Comparison of ENCODE assay signal across 11 mouse cellular contexts in the genomic region with DNA sequence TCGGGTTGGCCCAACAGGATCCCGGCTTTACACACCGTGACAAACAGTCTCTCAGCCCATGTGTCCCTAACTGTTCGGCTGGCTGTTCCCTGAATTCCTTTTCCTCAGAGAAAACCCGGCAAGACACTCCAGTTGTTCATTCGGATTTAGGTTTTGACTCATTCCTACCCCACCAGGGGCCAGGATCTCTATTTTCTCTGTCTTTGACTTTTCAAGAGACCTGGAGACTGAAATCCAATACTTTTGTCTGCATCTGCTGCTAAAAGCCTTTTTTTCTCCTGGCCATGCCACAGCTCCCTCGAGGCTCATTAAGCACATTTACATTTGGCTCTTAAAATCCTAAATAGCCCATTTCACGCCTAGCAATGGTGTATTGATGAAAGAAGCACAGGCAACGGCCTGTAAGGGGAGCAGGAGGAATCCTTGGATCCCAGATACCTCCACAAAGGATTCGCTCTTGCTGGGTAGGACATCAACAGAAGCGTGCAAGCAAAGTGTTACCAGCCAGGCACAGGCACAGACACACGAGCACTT.
DNase-seq lines count a peak whose midpoint lies in the region; ATAC-seq and TF ChIP-seq lines count a peak whose summit lies in the region.
"Had no signal": no experiment of that assay in that cellular context is flagged by ENCODE, and none has a peak within 500 bp of the region (broad histone marks: within the 10 kb centered on the region; RNA-seq: fewer than 3 reads in every experiment).

No protein-coding gene starts in this region.

- H3K4me3 ChIP-seq in kidney, embryonic 14.5 days (ENCODE audit: low read length) = no peak overlapping the region
- H3K4me3 ChIP-seq in forebrain, postnatal 0 days (ENCODE audit: low read depth, low read length) = no peak overlapping the region
- no peak overlapping the region for H3K4me3 ChIP-seq in midbrain, embryonic 10.5 days

- no peak overlapping the region for H3K27ac ChIP-seq in kidney, embryonic 14.5 days (ENCODE audit: low read depth, low read length)
- no peak overlapping the region for H3K27ac ChIP-seq in forebrain, postnatal 0 days (ENCODE audit: low read depth, low read length)
- H3K27ac ChIP-seq in midbrain, embryonic 10.5 days (replicated peaks) = peak overlapping the region; percentile 76

- 23% methylated on average over 12 of the region's 12 CpGs for WGBS in kidney, embryonic 14.5 days
- WGBS in forebrain, postnatal 0 days = 9% methylated on average over 12 of the region's 12 CpGs
- WGBS in midbrain, embryonic 10.5 days = 18% methylated on average over 12 of the region's 12 CpGs

- 0 out of 2 replicates have a peak, but pooled peaks cover 4% of the 10 kb centered on the region for H3K4me1 ChIP-seq in kidney, embryonic 14.5 days (ENCODE audit: control insufficient read depth, insufficient read depth, low read length)
- H3K4me1 ChIP-seq in forebrain, postnatal 0 days (ENCODE audit: insufficient read depth) = no peaks in the 10 kb centered on the region
- peaks cover 21% of the 10 kb centered on the region for H3K4me1 ChIP-seq in midbrain, embryonic 10.5 days

- H3K9me3 ChIP-seq in kidney, embryonic 14.5 days (ENCODE audit: control insufficient read depth, low read length) = no peaks in the 10 kb centered on the region
- no peaks in the 10 kb centered on the region for H3K9me3 ChIP-seq in forebrain, postnatal 0 days (ENCODE audit: low read length)
- no peaks in the 10 kb centered on the region for H3K9me3 ChIP-seq in midbrain, embryonic 10.5 days (replicated peaks)

- no peaks in the 10 kb centered on the region for H3K36me3 ChIP-seq in kidney, embryonic 14.5 days (ENCODE audit: control insufficient read depth, insufficient read depth, low read length)
- no peaks in the 10 kb centered on the region for H3K36me3 ChIP-seq in forebrain, postnatal 0 days (ENCODE audit: insufficient read depth)
- H3K36me3 ChIP-seq in midbrain, embryonic 10.5 days = no peaks in the 10 kb centered on the region

- no peak for ATAC-seq in kidney, embryonic 14.5 days (ENCODE audit: low FRiP score, low TSS enrichment)
- no peak for ATAC-seq in forebrain, postnatal 0 days
- ATAC-seq: intestine, embryonic 16.5 days had no signal

- DNase-seq in kidney, postnatal 4 days = peak; percentile 16 to 29
- DNase-seq in forebrain, postnatal 0 days = peak; percentile 10
- DNase-seq in midbrain, embryonic 10.5 days (ENCODE audit: low spot score) = peak; percentile 50
- no peak for DNase-seq in c-Kit-positive CD71-positive TER-119-positive erythroid progenitor cells, embryonic 14.5 days (ENCODE audit: low spot score)
- no peak for DNase-seq in natural killer cell, adult 2 months (ENCODE audit: low spot score in 2 of 2)
- DNase-seq in urinary bladder, postnatal 25 days (ENCODE audit: low spot score) = no peak
- no peak for DNase-seq in right cerebral cortex, adult 2 months (ENCODE audit: low spot score in 2 of 2)
- DNase-seq: cerebellum, adult 2 months; gastrocnemius, postnatal 36 days had no signal

- H3K9ac ChIP-seq in kidney, embryonic 14.5 days (ENCODE audit: low read depth, low read length) = no peak overlapping the region
- H3K9ac ChIP-seq in forebrain, postnatal 0 days = no peak overlapping the region

- no peaks in the 10 kb centered on the region for H3K27me3 ChIP-seq in kidney, embryonic 14.5 days (ENCODE audit: control insufficient read depth, insufficient read depth, low read length)
- no peaks in the 10 kb centered on the region for H3K27me3 ChIP-seq in forebrain, postnatal 0 days (ENCODE audit: insufficient read depth, low read length)
- no peaks in the 10 kb centered on the region for H3K27me3 ChIP-seq in midbrain, embryonic 10.5 days (ENCODE audit: low read depth, poor library complexity, severe bottlenecking)

- no peak overlapping the region for H3K4me2 ChIP-seq in kidney, embryonic 14.5 days (replicated peaks; ENCODE audit: low read depth, low read length)
- H3K4me2 ChIP-seq in forebrain, postnatal 0 days (ENCODE audit: low read depth) = no peak overlapping the region

- TF ChIP-seq CTCF in forebrain, postnatal 0 days (IDR thresholded peaks at IDR 0.05; ENCODE audit: low read depth) = no peak

Comparison
In these comparisons a context has a peak if more than half of its experiments do, and no peak if none do; other contexts are left out.
1. DNase-seq: peak in kidney, postnatal 4 days (2 of 2), forebrain, postnatal 0 days (single experiment) and midbrain, embryonic 10.5 days (single experiment); none in c-Kit-positive CD71-positive TER-119-positive erythroid progenitor cells, embryonic 14.5 days (single experiment), natural killer cell, adult 2 months (0 of 2), urinary bladder, postnatal 25 days (single experiment) and right cerebral cortex, adult 2 months (0 of 2).